Mouse (Mus musculus) neural tube, embryonic 13.5 days (tissue): ENCODE data around the gene Moxd2. TPM values are rescaled to one million over a fixed set of nuclear protein-coding genes. Genes with fewer than 3 reads are reported as not detected.

Experiments used
- ATAC-seq: fragments of 200-750 bp; cut with Nextera tagmentation; 2 replicates; pipeline ENCODE4 v1.8.0; 2017; ENCODE audit warnings: low read depth, mild to moderate bottlenecking, moderate TSS enrichment, moderate library complexity
- H3K27ac ChIP-seq: fragments of 300-500 bp; sonication (generic); replicated peaks from 2 replicates; pipeline ENCODE4 v1.5.1; 2015; ENCODE audit warnings: moderate library complexity, mild to moderate bottlenecking, inconsistent platforms
- H3K27me3 ChIP-seq: fragments of 300-500 bp; sonication (generic); 2 replicates; pipeline ENCODE4 v1.6.1; 2015; ENCODE audit warnings: mild to moderate bottlenecking, inconsistent platforms
- H3K36me3 ChIP-seq: fragments of 300-500 bp; sonication (generic); 2 replicates; pipeline ENCODE4 v1.6.1; 2015; ENCODE audit warnings: mild to moderate bottlenecking, inconsistent platforms
- H3K4me1 ChIP-seq: fragments of 300-500 bp; sonication (generic); replicated peaks from 2 replicates; pipeline ENCODE4 v1.6.1; 2015; ENCODE audit warnings: inconsistent platforms
- H3K4me2 ChIP-seq: fragments of 300-500 bp; sonication (generic); 2 replicates; pipeline ENCODE4 v1.6.1; 2015; ENCODE audit warnings: inconsistent platforms, mild to moderate bottlenecking, moderate library complexity
- H3K4me3 ChIP-seq: fragments of 300-500 bp; sonication (generic); 2 replicates; pipeline ENCODE4 v1.5.1; 2015; ENCODE audit warnings: mild to moderate bottlenecking, inconsistent platforms
- H3K9ac ChIP-seq: fragments of 300-500 bp; sonication (generic); 2 replicates; pipeline ENCODE4 v1.6.1; 2015; ENCODE audit warnings: moderate library complexity, mild to moderate bottlenecking, inconsistent platforms
- H3K9me3 ChIP-seq: fragments of 300-500 bp; sonication (generic); 2 replicates; pipeline ENCODE4 v1.6.1; 2016; ENCODE audit warnings: inconsistent platforms
- WGBS: fragments of 180-500 bp; shearing (Covaris S2); methylation state at CpG from one replicate; pipeline ENCODE4 v1.1.7; 2015; 5-methylcytosine and 5-hydroxymethylcytosine counted together
- polyA plus RNA-seq: library from polyadenylated mRNA; unstranded; fragments of >200 nt; fragmentation: Nextera tagmentation; extraction: Ambion mirVana; gene quantifications from 2 replicates; pipeline ENCODE4 v1.2.1, GENCODE M21; 2015

The Moxd2 gene
- not detected in 2 replicates for polyA plus RNA-seq

- no peaks in the 10 kb centered on the region for H3K9me3 ChIP-seq
- H3K4me1 ChIP-seq: no peaks in the 10 kb centered on the region
- 95% methylated on average over 3 of the region's 3 CpGs for WGBS
- H3K4me2 ChIP-seq: no peak within 1 kb of the TSS
- no peak for ATAC-seq
- no peak within 1 kb of the TSS for H3K9ac ChIP-seq
- H3K27me3 ChIP-seq: no peaks in the 10 kb centered on the region
- no peak within 1 kb of the TSS for H3K4me3 ChIP-seq
- H3K36me3 ChIP-seq: no peaks in the 10 kb centered on the region
- no peak within 1 kb of the TSS for H3K27ac ChIP-seq
Observed at GRCm38 (mm10) chr6:40887394-40887793, at the start of gene Moxd2. Gene Moxd2 (minus strand): TSS chr6:40887494.

GRCm38 (mm10) chr6:40919954-40920353 is 32.7 kb upstream of the Moxd2 start:
- no peak overlapping the region for H3K9ac ChIP-seq
- H3K4me1 ChIP-seq: no peaks in the 10 kb centered on the region
- no peak overlapping the region for H3K4me2 ChIP-seq
- no peaks in the 10 kb centered on the region for H3K36me3 ChIP-seq
- no peak overlapping the region for H3K27ac ChIP-seq
- ATAC-seq: no peak
- no peaks in the 10 kb centered on the region for H3K27me3 ChIP-seq
- no peak overlapping the region for H3K4me3 ChIP-seq
- WGBS: 83% methylated on average over 4 of the region's 4 CpGs
- H3K9me3 ChIP-seq: no peaks in the 10 kb centered on the region

GRCm38 (mm10) chr6:40900287-40900686 is 13.0 kb upstream of the Moxd2 start, which contains the start of gene Prss58:
Gene Prss58 (minus strand): TSS chr6:40900387.
- H3K4me2 ChIP-seq: no peak within 1 kb of the TSS
- H3K9ac ChIP-seq: no peak within 1 kb of the TSS
- no peaks in the 10 kb centered on the region for H3K4me1 ChIP-seq
- no peak within 1 kb of the TSS for H3K4me3 ChIP-seq
- no peaks in the 10 kb centered on the region for H3K36me3 ChIP-seq
- H3K27ac ChIP-seq: no peak within 1 kb of the TSS
- H3K27me3 ChIP-seq: no peaks in the 10 kb centered on the region
- no peak for ATAC-seq
- no peaks in the 10 kb centered on the region for H3K9me3 ChIP-seq

- H3K36me3 ChIP-seq: no peaks in the 10 kb centered on the region
- no peak overlapping the region for H3K9ac ChIP-seq
- no peaks in the 10 kb centered on the region for H3K9me3 ChIP-seq
- no peak overlapping the region for H3K4me3 ChIP-seq
- H3K4me2 ChIP-seq: no peak overlapping the region
- no peaks in the 10 kb centered on the region for H3K4me1 ChIP-seq
- H3K27ac ChIP-seq: no peak overlapping the region
- 94% methylated on average over 1 of the region's 1 CpGs for WGBS
- no peaks in the 10 kb centered on the region for H3K27me3 ChIP-seq
- no peak for ATAC-seq
Observed at GRCm38 (mm10) chr6:40894716-40895115, 7.4 kb upstream of the Moxd2 start.

- 40% methylated on average over 7 of the region's 7 CpGs for WGBS
- H3K4me2 ChIP-seq: no peak overlapping the region
Observed at GRCm38 (mm10) chr6:40893577-40893976, 6.3 kb upstream of the Moxd2 start.

GRCm38 (mm10) chr6:40891754-40892153 is 4.5 kb upstream of the Moxd2 start:
- Histone ChIP-seq H3K27me3 (no peaks in the 10 kb centered on the region), H3K36me3 (no peaks in the 10 kb centered on the region), H3K9me3 (no peaks in the 10 kb centered on the region), H3K27ac (no peak overlapping the region), H3K9ac (no peak overlapping the region), H3K4me1 (no peaks in the 10 kb centered on the region), H3K4me3 (no peak overlapping the region), H3K4me2 (no peak overlapping the region)
- 88% methylated on average over 4 of the region's 4 CpGs for WGBS
- no peak for ATAC-seq

More at GRCm38 (mm10) chr6:40893577-40893976, 6.3 kb upstream of the Moxd2 start:
- no peak for ATAC-seq
- Histone ChIP-seq H3K4me3 (no peak overlapping the region), H3K9ac (no peak overlapping the region), H3K4me1 (no peaks in the 10 kb centered on the region), H3K9me3 (no peaks in the 10 kb centered on the region), H3K27ac (no peak overlapping the region), H3K27me3 (no peaks in the 10 kb centered on the region), H3K36me3 (no peaks in the 10 kb centered on the region)

GRCm38 (mm10) chr6:40890973-40891372 is 3.7 kb upstream of the Moxd2 start:
- Histone ChIP-seq H3K4me3 (no peak overlapping the region), H3K4me1 (no peaks in the 10 kb centered on the region), H3K27me3 (no peaks in the 10 kb centered on the region), H3K9ac (no peak overlapping the region), H3K36me3 (no peaks in the 10 kb centered on the region), H3K4me2 (no peak overlapping the region), H3K9me3 (no peaks in the 10 kb centered on the region), H3K27ac (no peak overlapping the region)
- WGBS: 77% methylated on average over 1 of the region's 1 CpGs
- ATAC-seq: no peak

GRCm38 (mm10) chr6:40845283-40845682 is 42.0 kb downstream of the Moxd2 start:
- Histone ChIP-seq H3K27me3 (no peaks in the 10 kb centered on the region), H3K9me3 (no peaks in the 10 kb centered on the region), H3K9ac (no peak overlapping the region), H3K27ac (no peak overlapping the region), H3K4me3 (no peak overlapping the region), H3K4me1 (no peaks in the 10 kb centered on the region), H3K4me2 (no peak overlapping the region), H3K36me3 (no peaks in the 10 kb centered on the region)
- no peak for ATAC-seq

Other genes starting within 250 kb of the Moxd2 start
- not detected in 2 replicates for gene Prss58, start 12.9 kb upstream of the Moxd2 start, polyA plus RNA-seq
- gene 1700074P13Rik, start 53.1 kb upstream of the Moxd2 start, polyA plus RNA-seq: not detected in 2 replicates
- not detected in 2 replicates for gene Gm4744, start 64.4 kb upstream of the Moxd2 start, polyA plus RNA-seq
- gene 1810009J06Rik, start 77.3 kb upstream of the Moxd2 start, polyA plus RNA-seq: not detected in 2 replicates
- gene Gm2663, start 112.0 kb upstream of the Moxd2 start, polyA plus RNA-seq: not detected in 2 replicates
- gene 2210010C04Rik, start 148.0 kb upstream of the Moxd2 start, polyA plus RNA-seq: not detected in 2 replicates